Comparison of ENCODE assay signal across 32 mouse cellular contexts in genomic region chr17:81524826-81525225, GRCm38 (mm10).
DNase-seq lines count a peak whose midpoint lies in the region; ATAC-seq lines count a peak whose summit lies in the region.
"Had no signal": no experiment of that assay in that cellular context is flagged by ENCODE, and none has a peak within 500 bp of the region (broad histone marks: within the 10 kb centered on the region; RNA-seq: fewer than 3 reads in every experiment).

No protein-coding gene starts in this region.

- no peak overlapping the region for H3K9ac ChIP-seq in limb, embryonic 13.5 days
- H3K9ac ChIP-seq: embryonic facial prominence, embryonic 15.5 days; forebrain, embryonic 12.5 days; forebrain, postnatal 0 days; heart, embryonic 12.5 days; limb, embryonic 15.5 days; liver, embryonic 13.5 days; neural tube, embryonic 15.5 days; stomach, embryonic 15.5 days had no signal

- 0 out of 2 replicates have a peak overlapping the region, but pooled peaks have one; percentile 10 for H3K27ac ChIP-seq in limb, embryonic 13.5 days
- H3K27ac ChIP-seq: embryonic facial prominence, embryonic 15.5 days; forebrain, embryonic 12.5 days; heart, adult 2 months; limb, embryonic 15.5 days; liver, embryonic 13.5 days; neural tube, embryonic 15.5 days; stomach, embryonic 15.5 days had no signal

- no peaks in the 10 kb centered on the region for H3K9me3 ChIP-seq in limb, embryonic 13.5 days
- H3K9me3 ChIP-seq: embryonic facial prominence, embryonic 15.5 days; forebrain, embryonic 12.5 days; heart, embryonic 12.5 days; limb, embryonic 15.5 days; liver, embryonic 13.5 days; neural tube, embryonic 15.5 days; stomach, embryonic 15.5 days had no signal

- DNase-seq in frontal cortex, postnatal 36 days (ENCODE audit: low spot score in 2 of 2), result no peak
- DNase-seq in kidney, postnatal 10 days, result no peak
- no peak for DNase-seq in thymus, postnatal 0 days (ENCODE audit: low spot score)
- no peak for DNase-seq in B cell, adult 2 months
- DNase-seq: adrenal gland, adult 2 months; adrenal gland, postnatal 36 days; cerebellum, adult 2 months; cerebellum, postnatal 14 days; forebrain, postnatal 0 days; gastrocnemius, postnatal 25 days; heart, adult 2 months; heart, postnatal 14 days; kidney, adult 18-20 months; layer of hippocampus, postnatal 36 days; liver, embryonic 13.5 days; lung, adult 18-20 months; lung, postnatal 4 days; right cerebral cortex, postnatal 14 days; thymus, postnatal 36 days had no signal

- WGBS in limb, embryonic 13.5 days, result 26% methylated on average over 6 of the region's 6 CpGs

- no peak overlapping the region for H3K4me3 ChIP-seq in limb, embryonic 13.5 days
- H3K4me3 ChIP-seq: embryonic facial prominence, embryonic 15.5 days; forebrain, embryonic 12.5 days; heart, adult 2 months; heart, embryonic 12.5 days; limb, embryonic 15.5 days; liver, embryonic 13.5 days; neural tube, embryonic 15.5 days; stomach, embryonic 15.5 days had no signal

- peak; percentile 24; the same call in 1 of the 2 replicates for ATAC-seq in frontal cortex, adult (ENCODE audit: low TSS enrichment)
- ATAC-seq in granulocyte monocyte progenitor cell, adult 5-6 weeks (replicated peaks; ENCODE audit: poor library complexity, severe bottlenecking), result 0 out of 2 replicates have a peak, but pooled peaks have one; percentile 12
- ATAC-seq in limb, embryonic 13.5 days (ENCODE audit: low FRiP score, low read depth), result peak; percentile 82
- ATAC-seq: activated CD4-positive, CD25-positive, alpha-beta regulatory T cell, adult 4 months; forebrain, postnatal 0 days; hindbrain, embryonic 16.5 days; lung, postnatal 0 days had no signal

- H3K4me2 ChIP-seq in limb, embryonic 13.5 days (replicated peaks), result peak overlapping the region; percentile 2; the same call in 1 of the 2 replicates
- H3K4me2 ChIP-seq: embryonic facial prominence, embryonic 15.5 days; forebrain, embryonic 12.5 days; heart, embryonic 12.5 days; limb, embryonic 15.5 days; liver, embryonic 13.5 days; neural tube, embryonic 15.5 days; stomach, embryonic 15.5 days had no signal

- peaks cover 49% of the 10 kb centered on the region for H3K4me1 ChIP-seq in limb, embryonic 13.5 days
- H3K4me1 ChIP-seq: embryonic facial prominence, embryonic 15.5 days; liver, embryonic 13.5 days; stomach, embryonic 15.5 days had no signal

- H3K27me3 ChIP-seq in limb, embryonic 13.5 days, result no peaks in the 10 kb centered on the region
- H3K27me3 ChIP-seq: CH12.LX; embryonic facial prominence, embryonic 15.5 days; heart, embryonic 12.5 days; limb, embryonic 15.5 days; liver, embryonic 13.5 days; neural tube, embryonic 15.5 days; stomach, embryonic 15.5 days had no signal

- H3K36me3 ChIP-seq in limb, embryonic 13.5 days, result no peaks in the 10 kb centered on the region
- H3K36me3 ChIP-seq: embryonic facial prominence, embryonic 15.5 days; forebrain, embryonic 12.5 days; heart, embryonic 12.5 days; limb, embryonic 15.5 days; liver, embryonic 13.5 days; neural tube, embryonic 15.5 days; stomach, embryonic 15.5 days had no signal

Comparison
In these comparisons a context has a peak if more than half of its experiments do, and no peak if none do; other contexts are left out.
1. ATAC-seq: peak in every context shown above with its lines; median percentile 82 in limb, embryonic 13.5 days; 24 in frontal cortex, adult; 12 in granulocyte monocyte progenitor cell, adult 5-6 weeks.